Mouse (Mus musculus) ovary, adult 10 weeks (tissue): ENCODE results near the gene Nqo1. TPM values are rescaled to one million over a fixed set of nuclear protein-coding genes. Genes with fewer than 3 reads are reported as not detected.

ENCODE experiments used
- polyA plus RNA-seq: library from polyadenylated mRNA; stranded (reverse); fragments of 350-450 nt; fragmentation: Illumina TruSeq; extraction: RNeasy Lipid Tissue Mini Kit (QIAGEN cat#74804); gene quantifications from one replicate; pipeline ENCODE4 v1.2.3, GENCODE M21; 2014

Gene Nqo1
- 8.9 TPM for polyA plus RNA-seq

GRCm38 (mm10) chr8:107403038-107403781 lies at the start of gene Nqo1:
Gene Nqo1, minus strand, starts transcription at chr8:107403206.

GRCm38 (mm10) chr8:107435962-107436831 lies 33.2 kb upstream of the Nqo1 start, which contains the start of gene Wwp2:
Gene Wwp2, plus strand, starts transcription at chr8:107436365.

GRCm38 (mm10) chr8:107424597-107425229 lies 21.7 kb upstream of the Nqo1 start, which contains the start of gene Nob1:
Gene Nob1, minus strand, starts transcription at chr8:107425051.

Other genes starting within 250 kb of the Nqo1 start
- gene Nfat5, start 109.7 kb downstream of the Nqo1 start, polyA plus RNA-seq, result 145 TPM
- gene Nob1, start 21.8 kb upstream of the Nqo1 start, polyA plus RNA-seq, result 14.0 TPM
- gene Wwp2, start 33.2 kb upstream of the Nqo1 start, polyA plus RNA-seq, result 10.3 TPM
- gene Psmd7, start 185.3 kb upstream of the Nqo1 start, polyA plus RNA-seq, result 108 TPM